Mouse (Mus musculus) neural tube, postnatal 0 days (tissue): Measurements from ENCODE around the gene Mrnip. TPM values are rescaled to one million over a fixed set of nuclear protein-coding genes. Genes with fewer than 3 reads are reported as not detected.

Experiments used
- microRNA-seq: library from miRNA; unstranded; fragments of <30 nt; microRNA quantifications from one replicate; pipeline ENCODE4, GENCODE M21; 2016
- polyA plus RNA-seq: library from polyadenylated mRNA; unstranded; fragments of >200 nt; fragmentation: Nextera tagmentation; extraction: Ambion mirVana; gene quantifications from 2 replicates; pipeline ENCODE4 v1.2.1, GENCODE M21; 2015

Gene Mrnip
- polyA plus RNA-seq = 33.8 and 40.5 TPM in 2 replicates

GRCm38 (mm10) chr11:50174111-50174729 lies at the start of gene Mrnip:
Mrnip (plus strand) TSS chr11:50174444.

DNA sequence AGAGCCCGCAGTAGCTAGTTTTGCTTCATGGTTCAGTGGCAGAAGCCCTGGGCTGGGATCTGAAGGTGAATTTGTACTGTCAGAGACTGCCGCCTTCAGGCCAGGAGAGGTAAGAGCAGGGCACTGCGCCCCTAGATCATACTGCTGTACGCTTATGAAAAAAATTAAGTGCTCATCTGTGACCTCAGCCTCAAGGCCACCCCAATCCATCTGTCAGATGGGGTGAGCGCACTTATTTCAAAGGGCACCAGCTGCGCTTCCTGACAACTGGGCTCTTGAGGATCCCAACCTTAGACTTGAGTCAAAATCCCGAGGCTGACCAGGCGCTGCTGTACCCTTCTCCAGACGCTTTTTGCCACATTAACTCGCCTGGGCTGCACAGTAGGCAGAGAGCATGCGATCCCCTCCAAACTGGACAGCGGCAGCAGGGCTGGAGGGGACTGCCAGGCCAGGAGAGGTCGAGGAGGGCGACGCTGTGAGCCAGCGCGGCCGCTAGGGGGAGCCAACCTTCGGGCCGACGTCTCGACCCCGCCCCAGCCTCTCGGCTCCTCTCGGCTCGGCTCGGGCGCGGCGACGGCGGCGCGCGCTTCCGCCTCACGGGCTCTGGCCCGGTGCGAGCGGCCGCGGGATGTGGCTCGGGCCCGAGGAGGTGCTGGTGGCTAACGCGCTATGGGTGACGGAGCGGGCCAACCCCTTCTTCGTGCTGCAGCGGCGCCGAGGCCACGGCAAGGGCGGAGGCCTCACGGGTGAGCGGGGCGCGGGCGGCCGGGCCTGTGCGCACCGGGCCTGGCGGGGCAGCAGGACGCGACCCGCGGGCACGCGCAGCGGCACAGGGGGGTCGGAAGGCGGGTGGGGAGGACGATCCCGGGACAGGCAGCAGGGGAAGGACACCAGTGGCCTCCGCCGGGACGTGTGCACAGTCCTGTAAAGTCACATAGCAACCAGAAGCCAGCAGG lies 43.2 kb upstream of the Mrnip start, which contains the start of gene Tbc1d9b:
Gene Tbc1d9b, plus strand, starts transcription at position 586 of the 956 bp plus-strand sequence.

GRCm38 (mm10) chr11:50210505-50211151 lies 36.4 kb downstream of the Mrnip start, which contains the start of the genes Sqstm1 and Mgat4b:
Sqstm1 (minus strand) TSS chr11:50210827.
Mgat4b (plus strand) TSS chr11:50210890.

DNA sequence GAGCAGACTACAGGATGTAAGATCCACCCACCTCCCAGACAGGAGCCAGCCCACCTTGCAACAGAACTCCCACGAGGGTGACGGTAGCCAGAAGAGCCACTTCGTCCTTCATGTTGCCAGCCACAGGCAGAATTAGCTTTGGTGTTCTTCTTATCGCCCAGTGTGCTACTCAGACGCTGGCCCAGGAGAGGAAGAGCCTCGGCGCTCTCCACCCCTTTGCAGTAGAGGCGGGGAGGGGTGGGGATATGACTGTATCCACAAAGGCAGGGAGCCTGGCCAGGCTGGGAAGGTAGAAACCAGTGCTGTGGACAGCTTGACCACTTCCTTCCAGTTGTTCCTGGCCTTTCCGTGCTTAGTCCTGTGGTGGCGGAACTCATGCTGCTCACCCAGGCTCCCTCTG lies 64.1 kb downstream of the Mrnip start, which contains the start of gene Ltc4s:
Gene Ltc4s, minus strand, starts transcription at position 293 of the 400 bp plus-strand sequence.

Small RNA genes within 50 kb of the gene (microRNA-seq; reads per million reads assigned to microRNA genes)
- 1.5 reads per million for gene Mir6919

Other genes with a start within 250 kb of the Mrnip start
- gene Rnf130, start 149.1 kb upstream of the Mrnip start, polyA plus RNA-seq = 61.4 and 71.2 TPM in 2 replicates
- gene Tbc1d9b, start 43.0 kb upstream of the Mrnip start, polyA plus RNA-seq = 28.9 and 32.1 TPM in 2 replicates
- 442 and 490 TPM in 2 replicates for gene Sqstm1, start 36.4 kb downstream of the Mrnip start, polyA plus RNA-seq
- 90.2 and 107 TPM in 2 replicates for gene Mgat4b, start 36.4 kb downstream of the Mrnip start, polyA plus RNA-seq
- 8.9 and 10.1 TPM in 2 replicates for gene Ltc4s, start 64.2 kb downstream of the Mrnip start, polyA plus RNA-seq
- 1.8 and 2.1 TPM in 2 replicates for gene Maml1, start 117.9 kb downstream of the Mrnip start, polyA plus RNA-seq
- 247 TPM in 2 replicates for gene Canx, start 151.2 kb downstream of the Mrnip start, polyA plus RNA-seq
- gene Cby3, start 180.0 kb downstream of the Mrnip start, polyA plus RNA-seq = 1.9 and 2.4 TPM in 2 replicates
- 188 and 245 TPM in 2 replicates for gene Hnrnph1, start 202.5 kb downstream of the Mrnip start, polyA plus RNA-seq